Mouse (Mus musculus) kidney, embryonic 14.5 days (tissue): ENCODE results near the gene Rsrc2. TPM values are rescaled to one million over a fixed set of nuclear protein-coding genes. Genes with fewer than 3 reads are reported as not detected.
A peak's percentile ranks its signal among the peaks of the same experiment; 100 is the strongest.
"Not testable (repeated sequence)": the region's sequence is repeated elsewhere in the genome, so short reads cannot be mapped to it uniquely, and the experiment has no call there.

Source experiments
- ATAC-seq: fragments of 200-750 bp; cut with Nextera tagmentation; 2 replicates; pipeline ENCODE4 v1.8.0; 2017; ENCODE audit warnings: moderate number of reproducible peaks, mild to moderate bottlenecking, moderate TSS enrichment, moderate library complexity; ENCODE audit not compliant: low FRiP score, low TSS enrichment
- H3K27ac ChIP-seq: fragments of 300-500 bp; sonication (generic); 2 replicates; pipeline ENCODE4 v1.5.1; 2014; ENCODE audit warnings: low read depth, mild to moderate bottlenecking, low read length, moderate library complexity, mixed read lengths
- H3K27me3 ChIP-seq: fragments of 300-500 bp; sonication (generic); 2 replicates; pipeline ENCODE4 v1.6.1; 2014; ENCODE audit warnings: mild to moderate bottlenecking, low read length; ENCODE audit not compliant: control insufficient read depth, insufficient read depth
- H3K36me3 ChIP-seq: fragments of 300-500 bp; sonication (generic); 2 replicates; pipeline ENCODE4 v1.6.1; 2014; ENCODE audit warnings: low read length, mixed read lengths; ENCODE audit not compliant: control insufficient read depth, insufficient read depth
- H3K4me1 ChIP-seq: fragments of 300-500 bp; sonication (generic); 2 replicates; pipeline ENCODE4 v1.6.1; 2014; ENCODE audit warnings: low read length, mixed read lengths; ENCODE audit not compliant: control insufficient read depth, insufficient read depth
- H3K4me2 ChIP-seq: fragments of 300-500 bp; sonication (generic); replicated peaks from 2 replicates; pipeline ENCODE4 v1.6.1; 2014; ENCODE audit warnings: low read depth, mild to moderate bottlenecking, low read length
- H3K4me3 ChIP-seq: fragments of 300-500 bp; sonication (generic); 2 replicates; pipeline ENCODE4 v1.5.1; 2014; ENCODE audit warnings: mild to moderate bottlenecking, low read length
- H3K9ac ChIP-seq: fragments of 300-500 bp; sonication (generic); 2 replicates; pipeline ENCODE4 v1.6.1; 2014; ENCODE audit warnings: low read depth, mild to moderate bottlenecking, low read length, moderate library complexity
- H3K9me3 ChIP-seq: fragments of 300-500 bp; sonication (generic); 2 replicates; pipeline ENCODE4 v1.6.1; 2016; ENCODE audit warnings: low read length; ENCODE audit not compliant: control insufficient read depth
- WGBS: fragments of 180-500 bp; shearing (Covaris S2); extraction: QIAGEN DNeasy Blood & Tissue Kit; methylation state at CpG from one replicate; pipeline ENCODE4 v1.1.7; 2014; 5-methylcytosine and 5-hydroxymethylcytosine counted together
- polyA plus RNA-seq: library from polyadenylated mRNA; unstranded; fragments of >200 nt; fragmentation: Nextera tagmentation; extraction: Ambion mirVana; gene quantifications from 2 replicates; pipeline ENCODE4 v1.2.1, GENCODE M21; 2014

The Rsrc2 gene
- 128 and 153 TPM in 2 replicates for polyA plus RNA-seq

DNA sequence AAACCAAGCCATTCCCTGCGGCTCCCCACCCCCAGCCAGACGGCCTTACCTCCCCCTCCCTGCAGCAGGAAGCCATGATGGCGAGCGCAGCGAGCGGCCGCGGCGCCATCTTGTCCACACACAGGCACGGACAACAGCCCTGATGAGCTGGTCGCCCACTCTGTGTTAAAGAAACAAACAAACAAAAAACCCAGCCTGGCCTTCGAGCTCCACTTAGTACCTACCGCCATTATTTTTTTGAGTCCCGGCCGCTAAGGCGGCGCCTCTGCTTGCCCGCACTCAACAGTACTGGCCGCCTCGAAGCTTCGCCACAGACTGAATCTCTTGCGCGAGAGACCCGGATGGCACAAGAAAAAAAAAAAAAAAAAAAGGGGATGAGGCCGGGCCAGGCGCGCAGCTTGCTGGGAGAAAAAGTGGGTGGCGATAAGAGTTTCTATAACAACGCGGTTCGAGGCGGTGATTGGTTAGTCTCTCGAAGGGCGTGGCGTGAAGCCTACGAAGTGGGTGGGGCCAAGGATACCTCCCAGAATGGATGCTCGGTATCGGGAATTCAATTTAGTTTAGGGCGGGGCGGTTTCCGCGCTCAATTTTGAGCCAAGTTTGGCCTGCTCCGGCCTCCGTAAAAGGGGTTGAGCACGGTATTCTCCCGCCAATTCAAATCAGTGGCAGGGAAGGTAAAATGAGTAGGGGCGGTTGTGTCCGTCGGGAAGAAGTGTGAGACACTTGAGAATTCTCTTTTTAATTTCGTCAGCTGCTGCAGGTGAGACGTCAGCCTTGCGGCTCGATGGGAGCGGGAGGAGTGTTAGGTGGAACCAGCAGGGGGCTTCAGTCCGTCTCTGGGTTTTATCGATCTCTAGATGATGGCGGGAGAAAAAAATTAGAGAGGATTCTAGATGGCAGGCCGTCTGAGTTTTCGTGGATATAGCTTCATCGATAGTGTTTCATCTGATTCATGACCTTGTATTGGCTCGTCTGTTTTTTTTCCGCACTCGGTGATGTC is at the start of gene Rsrc2, which contains the start of gene Kntc1:
Rsrc2 (minus strand) TSS at position 350 of the 1,000 bp plus-strand sequence.
Kntc1 (plus strand) TSS at position 652 of the 1,000 bp plus-strand sequence.
- Histone ChIP-seq H3K9ac (peak within 1 kb of the TSS; percentile 91), H3K4me2 (peak within 1 kb of the TSS; percentile 50), H3K36me3 (peaks cover 20% of the 10 kb centered on the region), H3K27ac (peak within 1 kb of the TSS; percentile 99), H3K27me3 (no peaks in the 10 kb centered on the region), H3K4me3 (peak within 1 kb of the TSS; percentile 85), H3K4me1 (peaks cover 15% of the 10 kb centered on the region; the same call in 1 of the 2 replicates), H3K9me3 (no peaks in the 10 kb centered on the region)
- WGBS: under 1% methylated on average over 63 of the region's 63 CpGs
- ATAC-seq: peak; percentile 99

DNA sequence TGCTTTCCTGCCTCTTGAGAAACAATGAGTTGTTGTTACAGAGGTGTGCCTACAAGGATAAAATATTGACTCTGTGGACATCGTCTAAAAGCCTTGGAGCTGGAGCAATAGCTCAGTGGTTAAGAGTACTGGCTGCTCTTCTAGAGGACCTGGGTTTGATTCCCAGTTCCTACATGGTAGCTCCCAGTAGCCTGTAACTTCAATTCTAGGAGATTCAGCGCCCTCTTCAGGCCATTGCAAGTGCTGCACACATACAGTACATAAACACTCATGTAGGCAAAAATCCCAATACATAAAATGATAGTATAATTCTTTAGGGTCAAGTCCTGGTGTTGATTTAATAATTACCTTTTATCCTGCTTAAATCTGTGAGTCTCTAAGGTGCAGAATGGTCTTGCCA is 43.9 kb upstream of the Rsrc2 start:
- 84% methylated on average over 2 of the region's 2 CpGs for WGBS

DNA sequence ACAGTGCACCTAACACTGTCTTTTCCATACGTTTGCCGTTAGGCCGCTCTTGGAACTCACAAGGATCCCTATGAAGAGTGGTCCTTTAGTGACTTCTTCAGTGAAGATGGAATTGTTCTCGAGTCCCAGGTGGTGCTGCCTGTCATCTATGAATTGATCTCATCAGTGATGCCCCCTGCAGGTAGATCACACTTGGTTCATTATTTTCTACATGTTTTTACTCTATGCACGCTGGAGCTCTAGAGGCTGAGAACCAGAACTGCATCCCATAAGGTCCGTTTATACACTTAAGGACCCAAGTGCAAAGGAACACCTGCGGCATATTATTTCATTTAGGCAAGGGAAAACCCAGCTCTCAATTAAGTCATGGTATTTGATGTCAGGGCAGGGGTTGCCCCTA is 39.8 kb upstream of the Rsrc2 start:
- H3K9me3 ChIP-seq: no peaks in the 10 kb centered on the region
- no peaks in the 10 kb centered on the region for H3K4me1 ChIP-seq
- H3K36me3 ChIP-seq: peaks cover 86% of the 10 kb centered on the region
- no peak overlapping the region for H3K4me2 ChIP-seq
- H3K4me3 ChIP-seq: no peak overlapping the region
- H3K27me3 ChIP-seq: no peaks in the 10 kb centered on the region
- ATAC-seq: no peak
- H3K9ac ChIP-seq: no peak overlapping the region
- no peak overlapping the region for H3K27ac ChIP-seq
- WGBS: 91% methylated on average over 7 of the region's 7 CpGs

More for the DNA sequence above, 43.9 kb upstream of the Rsrc2 start:
- Histone ChIP-seq H3K36me3 (peaks cover 82% of the 10 kb centered on the region), H3K27me3 (no peaks in the 10 kb centered on the region), H3K27ac (no peak overlapping the region), H3K4me3 (no peak overlapping the region), H3K9ac (no peak overlapping the region), H3K4me1 (no peaks in the 10 kb centered on the region), H3K9me3 (no peaks in the 10 kb centered on the region), H3K4me2 (no peak overlapping the region)
- no peak for ATAC-seq

DNA sequence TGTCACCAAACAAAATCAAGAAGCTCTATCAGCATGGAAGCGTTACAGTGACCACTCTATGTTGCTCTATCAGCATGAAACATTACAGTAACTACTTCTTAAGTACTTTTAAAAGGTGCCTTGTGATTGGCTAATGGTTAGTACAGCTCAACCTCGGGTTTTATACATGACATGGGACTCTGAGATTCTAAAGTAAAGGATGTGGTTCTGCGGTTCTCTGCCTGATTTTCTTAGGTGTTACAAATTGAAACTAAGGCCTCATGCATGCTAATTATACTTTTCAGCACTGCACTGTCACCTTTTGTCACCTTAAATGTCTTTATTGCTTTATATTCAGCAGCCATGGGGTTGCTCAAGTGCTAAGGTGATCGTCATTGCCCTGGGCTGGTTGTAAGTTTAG is 32.6 kb upstream of the Rsrc2 start:
- no peaks in the 10 kb centered on the region for H3K4me1 ChIP-seq
- no peak overlapping the region for H3K4me3 ChIP-seq
- H3K27me3 ChIP-seq: no peaks in the 10 kb centered on the region
- WGBS: 90% methylated on average over 4 of the region's 4 CpGs
- no peak overlapping the region for H3K4me2 ChIP-seq
- no peaks in the 10 kb centered on the region for H3K9me3 ChIP-seq
- H3K9ac ChIP-seq: no peak overlapping the region
- ATAC-seq: no peak
- H3K27ac ChIP-seq: no peak overlapping the region
- H3K36me3 ChIP-seq: peaks cover 82% of the 10 kb centered on the region

DNA sequence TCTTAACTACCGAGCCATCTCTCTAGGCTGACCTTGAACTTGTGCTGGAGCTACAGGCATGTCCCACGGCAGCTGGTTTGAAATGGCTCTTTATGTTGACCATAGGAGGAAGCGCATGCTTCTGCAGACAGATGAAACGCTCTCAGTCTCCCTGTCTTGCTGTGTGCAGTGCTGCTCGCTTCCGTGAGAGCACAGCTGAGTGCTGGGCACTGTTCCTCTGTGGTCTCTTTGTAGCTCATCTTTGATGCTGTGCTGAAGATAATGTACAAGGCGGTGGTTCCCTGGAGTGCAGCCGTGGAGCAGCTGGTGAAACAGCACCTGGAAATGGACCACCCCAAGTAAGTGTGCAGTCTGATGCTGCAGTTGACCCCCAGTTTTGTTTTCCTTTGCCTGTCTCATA is 31.5 kb upstream of the Rsrc2 start:
- no peaks in the 10 kb centered on the region for H3K27me3 ChIP-seq
- no peak for ATAC-seq
- H3K4me3 ChIP-seq: no peak overlapping the region
- H3K9ac ChIP-seq: no peak overlapping the region
- H3K9me3 ChIP-seq: no peaks in the 10 kb centered on the region
- H3K4me2 ChIP-seq: no peak overlapping the region
- peaks cover 84% of the 10 kb centered on the region for H3K36me3 ChIP-seq
- no peak overlapping the region for H3K27ac ChIP-seq
- no peaks in the 10 kb centered on the region for H3K4me1 ChIP-seq
- WGBS: 92% methylated on average over 8 of the region's 8 CpGs

DNA sequence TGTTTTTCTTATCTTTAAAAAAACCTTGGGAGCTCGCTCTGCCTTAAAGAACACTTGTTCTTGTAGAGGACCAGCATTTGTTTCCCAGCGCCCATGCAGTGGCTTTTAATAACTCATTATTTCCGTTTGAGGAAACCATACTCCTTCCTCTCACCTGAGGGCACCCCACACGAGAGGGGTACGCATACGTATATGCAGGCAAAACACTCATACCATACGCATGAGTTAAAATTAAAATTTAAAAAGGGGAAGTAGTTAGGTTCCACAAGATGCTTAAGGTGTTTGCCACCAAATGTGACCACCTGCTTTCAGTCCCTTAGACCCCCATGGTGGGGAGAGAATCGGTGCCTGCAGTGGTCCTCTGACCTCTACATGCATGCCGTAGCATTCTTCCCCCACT is 24.2 kb upstream of the Rsrc2 start:
- Histone ChIP-seq H3K4me2 (no peak overlapping the region), H3K27me3 (no peaks in the 10 kb centered on the region), H3K4me3 (no peak overlapping the region), H3K9ac (no peak overlapping the region), H3K9me3 (no peaks in the 10 kb centered on the region), H3K27ac (no peak overlapping the region), H3K36me3 (peaks cover 73% of the 10 kb centered on the region), H3K4me1 (no peaks in the 10 kb centered on the region)
- ATAC-seq: no peak
- WGBS: 94% methylated on average over 9 of the region's 9 CpGs

DNA sequence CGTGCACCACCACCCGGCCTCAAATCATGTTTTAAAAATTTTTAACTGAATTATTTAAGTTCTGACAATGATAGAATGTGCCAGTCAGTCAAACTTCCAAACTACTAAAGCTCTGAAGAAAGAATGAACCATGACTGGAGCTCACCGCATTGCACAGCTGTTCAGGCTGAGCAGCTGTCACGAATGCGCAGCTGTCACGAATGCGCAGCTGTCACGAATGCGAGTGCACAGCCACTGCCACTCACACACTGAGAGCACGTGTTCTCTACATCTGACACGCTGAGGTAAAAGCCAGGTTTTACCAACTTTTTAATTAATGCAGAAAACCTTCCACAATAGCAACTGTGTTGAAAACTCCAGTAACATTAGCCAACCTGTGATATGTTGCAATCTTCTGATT is 17.2 kb upstream of the Rsrc2 start:
- WGBS: 96% methylated on average over 11 of the region's 11 CpGs
- not testable (repeated sequence) for H3K4me1 ChIP-seq, ATAC-seq, H3K27ac ChIP-seq, H3K27me3 ChIP-seq, H3K4me2 ChIP-seq, H3K9ac ChIP-seq, H3K4me3 ChIP-seq, H3K9me3 ChIP-seq
- H3K36me3 ChIP-seq: peaks cover 78% of the 10 kb centered on the region

DNA sequence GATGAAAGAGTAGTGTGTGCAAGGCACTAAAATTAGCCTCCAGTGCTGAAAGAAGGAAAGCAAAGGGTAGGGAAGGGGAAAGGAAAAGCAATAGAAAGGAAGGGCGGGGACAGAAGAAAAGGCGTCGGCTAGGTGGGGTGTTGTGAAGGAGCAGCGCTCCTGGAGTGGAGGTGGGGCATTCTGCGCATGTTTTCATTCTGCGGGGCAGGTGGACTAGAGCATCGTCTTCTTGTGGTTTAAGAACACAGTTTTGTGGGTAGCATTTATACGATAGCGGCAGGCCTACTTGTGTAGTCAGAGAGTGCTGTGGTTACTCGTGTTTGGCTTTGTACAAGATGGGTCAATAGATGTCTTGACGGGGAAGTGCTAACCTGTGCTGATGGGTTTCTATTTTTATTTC is 16.3 kb upstream of the Rsrc2 start:
- no peak overlapping the region for H3K4me3 ChIP-seq
- no peak overlapping the region for H3K9ac ChIP-seq
- no peaks in the 10 kb centered on the region for H3K27me3 ChIP-seq
- peaks cover 73% of the 10 kb centered on the region for H3K36me3 ChIP-seq
- H3K27ac ChIP-seq: no peak overlapping the region
- H3K4me1 ChIP-seq: no peaks in the 10 kb centered on the region
- H3K9me3 ChIP-seq: no peaks in the 10 kb centered on the region
- WGBS: 93% methylated on average over 11 of the region's 11 CpGs
- H3K4me2 ChIP-seq: no peak overlapping the region
- no peak for ATAC-seq
